In the genomic region with DNA sequence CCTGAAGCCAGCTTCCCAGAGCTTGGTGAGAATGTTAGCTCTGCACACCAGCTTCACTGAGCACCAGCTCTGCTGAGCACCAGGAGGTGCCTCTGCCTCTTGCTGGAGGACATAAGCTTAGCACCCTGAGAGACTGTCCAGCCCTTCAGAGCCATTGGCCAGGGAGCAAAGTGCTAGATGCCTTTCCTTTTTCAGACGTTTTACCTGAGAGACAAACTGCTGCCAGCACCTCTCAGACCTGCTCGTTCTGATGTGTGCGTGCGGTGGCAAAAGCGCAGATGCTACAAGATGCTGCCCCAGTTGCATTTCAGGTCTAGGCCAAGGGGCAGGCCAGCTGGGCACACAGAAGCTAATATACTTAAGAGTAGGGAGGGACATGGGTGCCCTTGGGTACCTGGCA, we compare ENCODE assay signal across 9 mouse cellular contexts. TPM values are rescaled to one million over a fixed set of nuclear protein-coding genes. Genes with fewer than 3 reads are reported as not detected.
DNase-seq lines count a peak whose midpoint lies in the region; ATAC-seq and TF ChIP-seq lines count a peak whose summit lies in the region.
"Had no signal": no experiment of that assay in that cellular context is flagged by ENCODE, and none has a peak within 500 bp of the region (broad histone marks: within the 10 kb centered on the region; RNA-seq: fewer than 3 reads in every experiment).

No protein-coding gene starts in this region.

- H3K9me3 ChIP-seq in heart, embryonic 15.5 days (replicated peaks) = no peaks in the 10 kb centered on the region
- no peaks in the 10 kb centered on the region for H3K9me3 ChIP-seq in lung, embryonic 15.5 days
- no peaks in the 10 kb centered on the region for H3K9me3 ChIP-seq in hindbrain, embryonic 16.5 days (ENCODE audit: control insufficient read depth, low read length)
- no peaks in the 10 kb centered on the region for H3K9me3 ChIP-seq in lung, postnatal 0 days (ENCODE audit: low read length)
- H3K9me3 ChIP-seq: megakaryocyte, embryonic 14.5 days had no signal

- WGBS in heart, embryonic 15.5 days = 74% methylated on average over 5 of the region's 5 CpGs
- 73% methylated on average over 5 of the region's 5 CpGs for WGBS in lung, embryonic 15.5 days
- WGBS in hindbrain, embryonic 16.5 days = 78% methylated on average over 5 of the region's 5 CpGs
- WGBS in olfactory bulb, adult 2 months = 63% methylated on average over 5 of the region's 5 CpGs
- WGBS in lung, postnatal 0 days = 74% methylated on average over 5 of the region's 5 CpGs

- no peak for TF ChIP-seq CTCF in olfactory bulb, adult 2 months (IDR thresholded peaks at IDR 0.05; ENCODE audit: insufficient read depth, low read depth, low read length)
- no peak for TF ChIP-seq CTCF in lung, postnatal 0 days (IDR thresholded peaks at IDR 0.05)

- TF ChIP-seq POLR2A in olfactory bulb, adult 2 months (IDR thresholded peaks at IDR 0.05; ENCODE audit: insufficient read depth, low read depth, low read length) = no peak

- H3K36me3 ChIP-seq in heart, embryonic 15.5 days = peaks cover 34% of the 10 kb centered on the region
- H3K36me3 ChIP-seq in lung, embryonic 15.5 days = peaks cover 41% of the 10 kb centered on the region
- peaks cover 16% of the 10 kb centered on the region for H3K36me3 ChIP-seq in hindbrain, embryonic 16.5 days (ENCODE audit: control insufficient read depth, insufficient read depth, low read length)
- peaks cover 9% of the 10 kb centered on the region; the same call in 1 of the 2 replicates for H3K36me3 ChIP-seq in lung, postnatal 0 days (ENCODE audit: insufficient read depth, low read length)

- no peak for ATAC-seq in heart, embryonic 15.5 days (replicated peaks; ENCODE audit: insufficient number of reproducible peaks, insufficient read depth, low FRiP score, low read depth)
- ATAC-seq in lung, embryonic 15.5 days (ENCODE audit: borderline replicate concordance, extremely low read depth, low FRiP score, low TSS enrichment) = no peak
- no peak for ATAC-seq in hindbrain, embryonic 16.5 days
- ATAC-seq in lung, postnatal 0 days = no peak

- H3K9ac ChIP-seq in heart, embryonic 15.5 days = no peak overlapping the region
- no peak overlapping the region for H3K9ac ChIP-seq in lung, embryonic 15.5 days
- H3K9ac ChIP-seq in hindbrain, embryonic 16.5 days (ENCODE audit: low read depth, low read length) = peak overlapping the region; percentile 39
- no peak overlapping the region for H3K9ac ChIP-seq in lung, postnatal 0 days (replicated peaks; ENCODE audit: low read depth)

- TF ChIP-seq EP300 in lung, postnatal 0 days (IDR thresholded peaks at IDR 0.05) = no peak

- H3K27ac ChIP-seq in heart, embryonic 15.5 days = peak overlapping the region; percentile 70
- peak overlapping the region; percentile 20 for H3K27ac ChIP-seq in lung, embryonic 15.5 days
- peak overlapping the region; percentile 83 for H3K27ac ChIP-seq in hindbrain, embryonic 16.5 days (ENCODE audit: low read depth, low read length)
- H3K27ac ChIP-seq in olfactory bulb, adult 2 months (ENCODE audit: insufficient read depth, low read depth, low read length) = peak overlapping the region; percentile 86
- H3K27ac ChIP-seq in lung, postnatal 0 days (ENCODE audit: low read length) = no peak overlapping the region

- H3K4me3 ChIP-seq in heart, embryonic 15.5 days = no peak overlapping the region
- H3K4me3 ChIP-seq in lung, embryonic 15.5 days = no peak overlapping the region
- no peak overlapping the region for H3K4me3 ChIP-seq in hindbrain, embryonic 16.5 days (ENCODE audit: low read length)
- H3K4me3 ChIP-seq in olfactory bulb, adult 2 months (ENCODE audit: insufficient read depth, low read depth, low read length) = no peak overlapping the region
- no peak overlapping the region for H3K4me3 ChIP-seq in lung, postnatal 0 days (ENCODE audit: low read depth, low read length)
- H3K4me3 ChIP-seq: megakaryocyte, embryonic 14.5 days had no signal

- H3K27me3 ChIP-seq in heart, embryonic 15.5 days = no peaks in the 10 kb centered on the region
- H3K27me3 ChIP-seq in lung, embryonic 15.5 days = no peaks in the 10 kb centered on the region
- no peaks in the 10 kb centered on the region for H3K27me3 ChIP-seq in hindbrain, embryonic 16.5 days (replicated peaks; ENCODE audit: control insufficient read depth, insufficient read depth, low read length)
- no peaks in the 10 kb centered on the region for H3K27me3 ChIP-seq in lung, postnatal 0 days (replicated peaks; ENCODE audit: insufficient read depth, low read length)
- H3K27me3 ChIP-seq: megakaryocyte, embryonic 14.5 days had no signal

- H3K4me1 ChIP-seq in heart, embryonic 15.5 days (replicated peaks) = peaks cover 19% of the 10 kb centered on the region
- peaks cover 15% of the 10 kb centered on the region for H3K4me1 ChIP-seq in lung, embryonic 15.5 days
- peaks cover 19% of the 10 kb centered on the region for H3K4me1 ChIP-seq in hindbrain, embryonic 16.5 days (ENCODE audit: control insufficient read depth, insufficient read depth, low read depth, low read length)
- H3K4me1 ChIP-seq in olfactory bulb, adult 2 months (ENCODE audit: control insufficient read depth, insufficient read depth, low read length) = peaks cover 28% of the 10 kb centered on the region
- H3K4me1 ChIP-seq in lung, postnatal 0 days (ENCODE audit: insufficient read depth, low read depth, low read length) = no peaks in the 10 kb centered on the region

- DNase-seq in heart, adult 18-20 months = no peak
- DNase-seq in lung, adult 18-20 months = no peak
- DNase-seq in frontal cortex, postnatal 25 days (ENCODE audit: low spot score in 2 of 2) = no peak
- DNase-seq in lung, postnatal 0 days (ENCODE audit: low spot score) = no peak

- H3K4me2 ChIP-seq in heart, embryonic 15.5 days = no peak overlapping the region
- H3K4me2 ChIP-seq in lung, embryonic 15.5 days = no peak overlapping the region
- no peak overlapping the region for H3K4me2 ChIP-seq in hindbrain, embryonic 16.5 days (ENCODE audit: low read length)
- no peak overlapping the region for H3K4me2 ChIP-seq in lung, postnatal 0 days (replicated peaks; ENCODE audit: low read depth, low read length)

RNA-seq across cellular contexts. Expression of a gene that starts 16.8 kb away (rescaled TPM):
- 57.9 and 73.0 TPM in 2 replicates for polyA plus RNA-seq in heart, embryonic 15.5 days (2015; fragmentation: Nextera tagmentation; extraction: Ambion mirVana)
- 10 to 100 TPM; 72.0 to 72.3 TPM for total RNA-seq in heart, adult 18-20 months (2021)
- polyA plus RNA-seq in lung, embryonic 15.5 days (2015; fragmentation: Nextera tagmentation; extraction: Ambion mirVana) = 99.8 and 102 TPM in 2 replicates
- polyA plus RNA-seq in hindbrain, embryonic 16.5 days (2015; fragmentation: Nextera tagmentation; extraction: Ambion mirVana) = 112 and 115 TPM in 2 replicates
- not detected in 2 replicates for polyA plus RNA-seq in olfactory bulb, adult 2 months (2012; ENCODE audit: insufficient read depth, insufficient read length, low replicate concordance, missing spikeins)
- 111 and 119 TPM in 2 replicates for polyA plus RNA-seq in lung, postnatal 0 days (2015; fragmentation: Nextera tagmentation; extraction: Ambion mirVana)

RNA-seq across cellular contexts. Expression of a gene that starts 17.1 kb away (rescaled TPM):
- 13.8 and 14.9 TPM in 2 replicates for polyA plus RNA-seq in heart, embryonic 15.5 days (2015; fragmentation: Nextera tagmentation; extraction: Ambion mirVana)
- 10 to 100 TPM; 13.1 to 16.4 TPM for total RNA-seq in heart, adult 18-20 months (2021)
- 12.3 and 15.7 TPM in 2 replicates for polyA plus RNA-seq in lung, embryonic 15.5 days (2015; fragmentation: Nextera tagmentation; extraction: Ambion mirVana)
- 30.5 and 33.6 TPM in 2 replicates for polyA plus RNA-seq in hindbrain, embryonic 16.5 days (2015; fragmentation: Nextera tagmentation; extraction: Ambion mirVana)
- not detected in 2 replicates for polyA plus RNA-seq in olfactory bulb, adult 2 months (2012; ENCODE audit: insufficient read depth, insufficient read length, low replicate concordance, missing spikeins)
- polyA plus RNA-seq in lung, postnatal 0 days (2015; fragmentation: Nextera tagmentation; extraction: Ambion mirVana) = 8.7 and 8.9 TPM in 2 replicates

RNA-seq across cellular contexts. Expression of a gene that starts 54.1 kb away (rescaled TPM):
- 14.9 and 21.5 TPM in 2 replicates for polyA plus RNA-seq in heart, embryonic 15.5 days (2015; fragmentation: Nextera tagmentation; extraction: Ambion mirVana)
- 10 to 100 TPM; 20.5 to 26.8 TPM for total RNA-seq in heart, adult 18-20 months (2021)
- 20.3 and 21.4 TPM in 2 replicates for polyA plus RNA-seq in lung, embryonic 15.5 days (2015; fragmentation: Nextera tagmentation; extraction: Ambion mirVana)
- 18.7 and 19.9 TPM in 2 replicates for polyA plus RNA-seq in hindbrain, embryonic 16.5 days (2015; fragmentation: Nextera tagmentation; extraction: Ambion mirVana)
- not detected in 2 replicates for polyA plus RNA-seq in olfactory bulb, adult 2 months (2012; ENCODE audit: insufficient read depth, insufficient read length, low replicate concordance, missing spikeins)
- polyA plus RNA-seq in lung, postnatal 0 days (2015; fragmentation: Nextera tagmentation; extraction: Ambion mirVana) = 9.2 and 9.8 TPM in 2 replicates

Comparison
In these comparisons a context has a peak if more than half of its experiments do, and no peak if none do; other contexts are left out.
1. RNA of a gene that starts 54.1 kb away (polyA plus RNA-seq): 20.3 to 21.4 TPM in lung, embryonic 15.5 days, 18.7 to 19.9 TPM in hindbrain, embryonic 16.5 days, 14.9 to 21.5 TPM in heart, embryonic 15.5 days and 9.2 to 9.8 TPM in lung, postnatal 0 days; not detected in olfactory bulb, adult 2 months; every median in the first group is over 10 times any median in the second.